Mouse (Mus musculus): Measurements from ENCODE around the gene Hlcs.
"Not testable (repeated sequence)": the region's sequence is repeated elsewhere in the genome, so short reads cannot be mapped to it uniquely, and the experiment has no call there.

The Hlcs gene

DNA sequence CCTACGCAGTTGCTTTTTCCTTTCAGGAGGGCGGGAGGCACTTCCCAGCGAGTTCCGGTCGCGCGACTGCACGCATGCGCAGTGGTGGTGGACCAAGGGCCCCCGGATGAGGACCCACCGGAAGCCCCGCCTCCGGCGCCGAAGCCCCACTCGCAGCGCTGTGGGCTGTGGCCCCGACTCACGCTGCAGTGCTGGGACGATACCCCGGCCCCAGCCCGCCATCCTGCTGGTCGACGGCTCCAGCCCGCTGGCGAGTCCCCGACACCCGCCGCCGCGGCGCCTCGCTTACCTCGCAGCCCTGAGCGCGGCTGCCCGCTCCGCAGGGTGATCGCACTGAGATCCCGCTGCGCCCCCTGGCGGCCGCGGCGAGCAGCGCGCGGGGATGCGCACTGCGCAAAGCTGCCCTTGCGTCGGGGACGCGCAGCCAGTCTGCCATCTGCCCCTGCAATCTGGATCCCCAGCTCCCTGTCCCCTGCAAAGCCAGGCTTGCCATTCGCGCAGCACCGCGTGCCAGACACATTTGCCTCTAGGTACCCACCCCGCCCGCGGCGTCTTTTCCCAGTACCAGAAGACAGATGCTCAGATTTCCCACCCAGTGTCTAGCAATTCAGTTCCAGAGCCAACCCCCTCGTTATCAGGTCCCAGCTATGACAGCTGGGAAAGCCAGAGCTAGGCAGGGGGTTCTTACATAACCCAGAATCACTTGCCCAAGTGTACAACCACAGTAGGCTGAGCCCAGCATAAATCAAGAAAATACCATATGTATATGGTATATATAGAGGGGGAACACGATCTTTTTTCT, at the start of gene Hlcs:
Hlcs (minus strand) TSS at position 343 of the 802 bp plus-strand sequence.
- DNase-seq (ENCODE audit: low read depth, low spot score), result peak; percentile 97

DNA sequence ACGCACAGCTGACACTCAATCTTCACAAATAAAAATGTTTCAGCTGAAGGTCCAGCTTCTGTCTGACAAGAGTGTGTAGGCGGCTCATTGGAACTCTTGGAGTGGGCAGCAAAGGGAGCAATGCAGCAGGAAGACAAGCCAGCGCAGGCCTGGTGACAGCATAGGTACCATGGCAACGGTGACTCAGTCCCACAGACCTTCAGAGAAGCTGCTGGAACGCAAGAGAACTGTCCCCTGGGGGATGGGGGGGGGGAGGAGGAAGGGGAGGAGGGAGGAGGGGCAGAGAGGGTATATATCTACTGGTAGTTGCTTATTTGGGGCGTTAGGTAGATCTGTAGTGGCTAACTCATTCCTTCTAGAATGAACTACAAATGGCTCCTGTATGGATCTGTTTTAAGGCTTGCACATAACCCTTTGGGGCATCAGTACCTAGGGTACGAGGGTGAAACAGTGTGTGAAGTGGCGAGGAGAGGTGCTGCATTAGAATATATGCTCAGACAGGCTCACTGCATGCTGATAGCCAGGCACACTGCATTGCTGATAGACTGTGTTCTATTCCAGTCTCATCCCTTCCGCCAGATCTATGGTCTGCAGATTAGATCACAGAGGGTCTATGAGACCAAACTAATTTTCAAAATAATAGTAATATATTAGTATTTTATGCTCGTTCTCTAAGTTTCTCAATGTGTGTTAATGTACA, 49.0 kb upstream of the Hlcs start:
- no peak for DNase-seq (ENCODE audit: low read depth, low spot score)

DNA sequence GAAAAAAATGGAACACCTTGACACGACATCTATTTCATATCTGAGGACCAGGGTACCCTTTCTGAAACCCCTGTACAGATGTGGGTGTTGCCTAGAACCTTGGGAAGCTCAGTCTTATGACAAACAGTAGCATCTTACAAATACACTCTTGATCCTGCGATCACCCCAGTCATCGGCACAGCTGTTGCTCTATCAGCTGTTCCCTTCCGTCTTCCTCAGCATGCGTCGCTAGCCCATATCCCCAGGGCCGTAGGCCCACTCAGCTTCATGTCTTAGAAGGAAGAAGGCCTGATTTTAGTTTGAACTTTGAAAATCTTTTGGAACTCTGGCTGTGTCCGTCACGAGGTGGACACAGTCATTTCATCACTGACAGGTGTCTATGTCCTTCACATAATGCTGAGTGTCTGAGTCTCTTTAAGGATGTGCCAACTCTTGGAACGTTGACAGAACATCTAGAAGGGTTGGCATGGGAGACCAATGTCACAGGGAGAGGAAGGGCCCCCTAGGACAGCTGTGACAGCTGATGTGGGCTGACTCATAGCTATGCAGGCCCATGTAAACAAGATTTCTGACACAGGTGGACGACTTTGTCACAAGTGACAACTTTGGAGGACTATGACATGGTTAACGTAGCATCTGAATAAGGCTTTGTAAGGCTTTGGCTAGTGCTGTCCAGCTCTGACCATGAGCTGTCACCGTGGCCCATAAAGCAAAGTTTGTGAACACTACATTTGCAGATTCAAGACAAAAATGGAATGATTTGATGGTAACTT, 47.4 kb upstream of the Hlcs start:
- no peak for DNase-seq (ENCODE audit: low read depth, low spot score)

DNA sequence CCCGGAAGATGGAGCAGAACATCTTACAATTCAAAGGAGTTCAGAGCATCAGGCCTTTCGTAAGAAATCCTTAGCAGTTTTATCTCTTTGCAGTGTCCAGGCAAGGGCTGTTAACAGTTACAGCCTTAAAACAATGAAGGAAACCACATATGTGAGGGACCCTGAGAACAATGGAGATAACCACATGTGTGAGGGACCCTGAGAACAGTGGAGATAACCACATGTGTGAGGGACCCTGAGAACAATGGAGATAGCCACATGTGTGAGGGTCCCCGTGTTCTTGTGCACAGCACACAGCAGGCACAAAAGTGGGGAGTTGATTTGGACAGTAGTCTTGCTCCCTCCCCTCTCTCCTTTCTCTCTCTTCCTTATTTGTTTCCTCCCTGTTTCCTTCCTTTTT, 44.7 kb upstream of the Hlcs start:
- no peak for DNase-seq (ENCODE audit: low read depth, low spot score)

DNA sequence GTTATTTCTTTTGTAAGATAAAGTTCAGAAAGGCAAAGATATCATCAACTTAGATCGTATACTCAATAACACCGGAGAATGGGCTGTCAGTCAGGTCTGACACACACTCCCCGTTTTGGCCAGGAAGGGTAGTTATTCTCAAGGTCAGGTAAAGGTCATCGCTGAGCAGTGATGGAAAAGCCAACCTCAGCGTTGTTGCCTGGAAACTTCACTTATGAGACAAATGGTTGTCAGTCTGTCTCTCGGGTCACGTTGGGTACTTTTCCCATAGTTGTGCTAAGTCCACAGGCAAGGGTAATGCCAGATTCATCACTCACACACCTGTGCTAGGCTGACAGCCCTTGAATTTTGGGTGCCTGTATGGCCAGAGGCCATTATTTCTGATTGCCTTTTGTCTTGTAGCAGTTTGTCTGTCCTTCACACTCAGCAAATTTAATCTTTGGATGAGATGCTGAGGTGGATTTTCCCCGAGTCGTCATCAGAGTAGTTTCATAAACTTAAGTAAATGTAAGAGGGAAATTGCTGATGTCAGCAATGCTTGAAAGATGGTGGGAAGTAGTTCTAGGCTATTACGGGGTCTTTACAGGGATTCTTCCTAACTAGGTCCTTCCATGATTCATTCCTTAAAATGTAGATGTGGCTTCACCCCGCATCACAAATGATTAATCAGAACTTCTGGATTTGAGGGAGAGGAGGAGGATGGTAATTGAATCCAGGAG, 43.6 kb upstream of the Hlcs start:
- DNase-seq (ENCODE audit: low read depth, low spot score), result no peak

DNA sequence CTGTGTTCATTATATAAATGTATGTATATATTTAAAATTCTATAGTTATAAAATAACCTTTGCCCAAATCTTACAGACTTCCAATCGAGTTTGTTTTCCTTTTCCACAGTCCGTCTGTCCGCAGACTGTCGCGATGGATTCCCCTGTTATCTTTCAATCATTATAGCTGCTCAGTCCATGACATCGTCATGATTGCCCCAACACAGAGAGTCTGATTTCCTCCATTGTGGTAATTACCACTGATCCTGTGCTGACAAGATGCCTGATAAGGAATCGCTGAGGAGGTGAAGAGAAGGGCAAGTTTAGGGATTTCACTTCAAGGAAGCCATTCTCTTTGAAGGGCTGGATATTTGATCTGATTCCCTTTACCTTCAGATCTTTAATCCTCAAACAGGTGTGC, 42.7 kb upstream of the Hlcs start:
- DNase-seq (ENCODE audit: low read depth, low spot score), result no peak

DNA sequence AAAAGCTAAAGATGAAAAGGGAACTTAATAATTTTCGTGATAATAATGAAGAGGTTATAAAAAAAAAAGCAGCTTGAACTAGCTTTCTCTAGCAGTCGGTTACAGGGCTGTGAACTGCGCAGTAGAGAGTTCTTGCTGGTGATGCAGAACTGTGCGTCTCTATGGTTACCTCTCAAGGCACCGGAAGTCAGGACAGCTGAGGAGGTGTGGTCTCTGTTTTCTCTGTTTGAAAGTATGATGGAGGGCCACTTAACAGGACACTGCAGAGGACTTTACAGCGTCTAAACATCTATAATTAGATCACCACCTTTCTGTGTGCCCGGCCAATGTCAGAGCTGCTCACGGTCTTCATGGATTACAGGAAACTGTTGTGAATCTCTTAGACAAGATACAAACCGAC, 41.1 kb upstream of the Hlcs start:
- peak; percentile 76 for DNase-seq (ENCODE audit: low read depth, low spot score)

DNA sequence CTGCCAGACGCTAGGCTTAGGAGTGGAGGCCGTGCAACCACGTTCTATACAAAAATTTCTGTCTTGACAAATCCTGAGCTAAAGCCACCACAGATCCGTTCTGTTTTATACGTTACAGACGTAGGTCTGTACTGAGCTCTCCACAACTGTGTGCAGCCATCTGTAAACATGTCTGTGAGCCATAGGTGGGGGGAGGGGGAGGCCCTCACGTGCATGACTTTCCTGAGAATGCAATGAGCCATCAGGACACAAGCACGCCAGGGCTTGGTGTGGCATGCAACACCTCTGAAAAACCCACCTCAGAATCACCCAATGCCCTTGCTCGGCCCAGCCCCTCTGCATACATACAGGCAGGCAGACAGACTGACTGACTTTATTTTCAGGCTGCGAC, 36.9 kb upstream of the Hlcs start:
- DNase-seq (ENCODE audit: low read depth, low spot score), result no peak

DNA sequence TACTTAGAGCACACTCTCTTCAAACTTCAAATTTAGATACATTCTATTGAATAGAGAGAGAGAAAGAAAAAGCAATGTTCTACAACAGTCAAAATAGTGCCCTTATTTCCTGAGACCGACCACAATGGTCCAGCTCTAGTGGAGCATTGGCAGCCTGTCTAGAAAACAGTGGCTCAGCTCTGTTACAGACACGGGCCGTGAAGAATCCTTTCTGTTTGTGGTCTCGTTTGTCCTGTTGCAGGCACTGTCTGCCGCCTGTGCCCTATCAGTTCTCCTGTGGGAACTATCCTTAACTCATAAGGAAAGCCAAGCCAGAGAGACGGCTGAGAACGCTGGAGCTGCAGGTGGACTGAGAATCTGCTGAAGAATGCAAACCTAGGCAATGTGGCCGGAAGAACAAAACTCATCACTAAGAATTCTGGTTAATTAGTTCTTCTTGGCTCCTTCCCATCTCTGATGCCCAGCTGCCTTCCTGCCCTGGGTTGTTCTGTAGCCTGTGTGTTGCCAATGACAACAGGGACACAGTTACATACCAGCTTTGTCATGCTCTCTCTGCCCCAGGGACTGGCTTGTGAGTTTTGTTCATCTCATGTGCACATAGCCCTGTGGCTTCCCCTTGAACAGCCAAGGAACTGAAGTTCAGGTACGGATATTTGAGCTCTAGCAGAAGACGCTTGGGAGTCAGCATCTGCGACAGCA, 36.4 kb upstream of the Hlcs start:
- no peak for DNase-seq (ENCODE audit: low read depth, low spot score)

DNA sequence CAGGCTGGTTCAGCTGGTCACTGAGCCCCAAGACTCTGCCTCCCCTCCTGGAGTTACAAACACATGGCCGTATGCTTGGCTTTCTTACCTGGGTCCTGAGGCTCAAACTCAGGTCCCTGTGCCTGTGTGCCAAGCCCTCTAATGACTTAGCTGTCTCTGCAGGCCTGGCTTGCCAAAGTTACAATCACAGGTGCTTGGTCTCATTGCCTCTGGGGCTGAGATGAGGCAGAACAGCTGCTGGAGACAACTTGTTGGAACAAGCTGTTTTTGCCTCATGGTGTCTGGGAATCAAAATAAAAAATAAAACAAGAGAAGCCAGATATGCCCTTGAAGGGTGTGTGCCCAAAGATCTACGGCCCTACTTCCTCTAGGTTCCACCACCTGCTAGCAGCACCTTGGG, 35.4 kb upstream of the Hlcs start:
- DNase-seq (ENCODE audit: low read depth, low spot score), result no peak

DNA sequence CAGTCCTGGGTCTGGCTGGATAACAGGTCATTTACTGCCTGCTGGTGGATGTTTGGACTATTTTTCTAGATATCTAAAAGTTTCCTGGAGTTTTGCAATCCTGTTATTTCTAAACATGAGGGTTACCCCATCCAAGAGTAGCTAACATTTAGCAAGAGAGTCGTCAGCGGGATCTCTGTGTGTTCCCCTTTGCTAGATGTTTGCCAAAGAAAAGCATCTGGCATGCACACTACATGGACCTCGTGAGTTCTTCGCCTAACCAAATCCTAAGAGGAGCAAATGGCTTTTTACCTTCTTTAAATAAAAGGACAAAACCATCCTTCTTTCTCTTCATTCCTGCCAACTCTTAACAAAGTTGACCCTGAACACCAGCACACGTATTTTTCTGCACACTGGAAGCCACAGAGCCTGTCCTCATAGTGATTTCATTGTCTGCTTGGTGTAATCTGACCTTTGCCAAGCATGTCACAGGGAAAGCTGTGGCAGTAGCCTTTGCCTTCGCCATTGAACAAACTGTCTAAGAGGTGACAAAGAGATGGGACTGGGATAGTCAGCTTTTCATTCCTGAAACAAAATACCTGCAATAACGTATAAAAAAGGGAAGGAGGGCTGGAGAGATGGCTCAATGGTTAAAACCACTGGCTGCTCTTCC, 33.8 kb upstream of the Hlcs start:
- no peak for DNase-seq (ENCODE audit: low read depth, low spot score)

DNA sequence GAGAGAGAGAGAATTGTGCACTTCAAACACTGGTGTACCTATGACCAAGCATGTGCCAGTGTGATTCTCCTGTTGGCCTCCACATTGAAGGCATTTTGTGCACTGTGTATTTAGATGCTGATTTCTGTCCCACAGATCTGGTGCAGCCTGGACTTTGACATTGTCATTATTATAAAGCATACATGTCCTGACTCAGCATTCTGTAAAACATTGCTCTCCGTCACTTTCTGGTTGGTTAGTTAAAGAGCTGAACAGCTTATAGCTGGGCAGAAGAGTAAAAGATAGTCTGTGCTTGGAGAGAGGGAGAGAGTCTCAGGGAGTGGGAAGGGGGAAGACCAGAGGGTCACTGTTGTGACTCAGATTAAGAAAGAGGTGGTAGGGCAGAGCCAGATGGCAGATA, 32.4 kb upstream of the Hlcs start:
- no peak for DNase-seq (ENCODE audit: low read depth, low spot score)

DNA sequence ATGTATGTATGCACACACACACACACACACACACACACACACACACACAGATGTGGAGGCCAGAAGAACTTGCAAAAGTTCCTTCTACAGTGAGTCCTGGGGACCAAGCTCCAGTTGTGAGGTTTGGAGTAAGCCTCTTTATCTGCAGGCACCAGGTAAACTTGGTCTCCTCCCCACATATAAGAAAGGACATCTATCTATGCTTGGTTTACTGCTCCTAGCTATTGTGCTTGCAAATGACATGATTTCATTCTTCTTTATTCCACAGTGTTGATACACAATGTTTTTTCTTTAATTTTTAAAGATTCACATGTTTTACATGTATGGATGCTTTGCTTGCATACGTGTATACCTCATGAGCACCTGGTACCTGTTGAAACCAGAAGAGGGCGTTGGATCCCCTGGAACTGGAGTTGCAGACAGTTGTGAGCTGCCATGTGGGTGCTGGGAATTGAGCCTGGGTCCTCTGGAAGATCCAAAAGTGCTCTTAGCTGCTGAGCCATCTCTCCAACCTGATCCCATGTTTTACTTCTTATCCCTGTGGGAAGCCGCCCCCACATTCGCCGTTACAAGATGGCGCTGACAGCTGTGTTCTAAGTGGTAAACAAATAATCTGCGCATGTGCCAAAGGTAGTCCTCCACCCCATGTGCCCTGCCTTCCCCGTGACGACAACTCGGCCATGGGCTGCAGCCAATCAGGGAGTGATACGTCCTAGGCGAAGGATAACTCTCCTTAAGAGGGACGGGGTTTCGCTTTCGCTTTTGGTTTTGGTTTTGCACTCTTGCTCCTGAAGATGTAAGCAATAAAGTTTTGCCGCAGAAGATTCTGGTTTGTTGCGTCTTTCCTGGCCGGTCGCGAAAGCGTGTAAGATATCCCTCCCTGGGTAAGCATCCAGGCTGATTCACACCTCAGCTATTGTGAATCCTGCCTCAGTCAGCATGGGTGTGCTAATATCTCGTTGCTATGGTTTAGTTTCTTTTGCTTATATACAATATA, 26.1 kb upstream of the Hlcs start:
- not testable (repeated sequence) for DNase-seq (ENCODE audit: low read depth, low spot score)

DNA sequence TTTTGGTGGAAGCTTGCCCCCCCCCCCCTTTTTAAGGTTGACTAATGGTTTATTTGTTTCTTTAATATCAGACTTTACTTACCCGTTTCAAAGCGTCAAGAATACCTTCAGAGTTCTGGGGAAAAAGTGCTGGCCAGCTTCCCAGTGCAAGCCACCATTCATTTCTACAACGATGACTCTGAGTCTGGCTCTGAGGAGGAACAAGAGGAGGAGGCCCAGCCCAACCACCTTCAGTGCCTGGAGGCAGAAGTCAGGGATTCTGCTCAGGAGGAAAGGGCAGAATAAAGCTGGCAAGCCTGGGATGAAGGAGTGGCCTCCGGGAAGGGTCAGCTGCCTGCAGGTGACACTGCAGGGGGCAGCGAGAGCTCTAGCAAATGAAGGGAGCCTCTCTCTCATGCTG, 22.3 kb upstream of the Hlcs start:
- no peak for DNase-seq (ENCODE audit: low read depth, low spot score)

DNA sequence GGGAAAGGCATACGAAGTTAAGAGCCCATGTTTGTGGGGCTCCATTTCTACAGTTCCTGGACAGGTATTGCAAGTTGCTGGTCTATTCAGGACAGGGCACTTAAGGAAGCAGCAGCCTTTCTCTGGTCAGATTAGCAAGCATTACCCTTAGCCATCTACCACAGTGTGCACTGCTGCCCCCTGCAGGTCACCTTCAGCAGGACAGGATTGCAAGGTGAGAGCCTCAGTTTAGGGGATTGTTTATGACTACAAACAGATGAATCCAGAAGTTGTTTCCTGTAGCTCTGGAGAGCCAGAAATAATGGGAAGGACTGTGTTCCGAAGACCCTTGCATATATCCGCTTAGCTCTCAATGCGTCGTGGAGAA, 18.5 kb upstream of the Hlcs start:
- DNase-seq (ENCODE audit: low read depth, low spot score), result peak; percentile 64

DNA sequence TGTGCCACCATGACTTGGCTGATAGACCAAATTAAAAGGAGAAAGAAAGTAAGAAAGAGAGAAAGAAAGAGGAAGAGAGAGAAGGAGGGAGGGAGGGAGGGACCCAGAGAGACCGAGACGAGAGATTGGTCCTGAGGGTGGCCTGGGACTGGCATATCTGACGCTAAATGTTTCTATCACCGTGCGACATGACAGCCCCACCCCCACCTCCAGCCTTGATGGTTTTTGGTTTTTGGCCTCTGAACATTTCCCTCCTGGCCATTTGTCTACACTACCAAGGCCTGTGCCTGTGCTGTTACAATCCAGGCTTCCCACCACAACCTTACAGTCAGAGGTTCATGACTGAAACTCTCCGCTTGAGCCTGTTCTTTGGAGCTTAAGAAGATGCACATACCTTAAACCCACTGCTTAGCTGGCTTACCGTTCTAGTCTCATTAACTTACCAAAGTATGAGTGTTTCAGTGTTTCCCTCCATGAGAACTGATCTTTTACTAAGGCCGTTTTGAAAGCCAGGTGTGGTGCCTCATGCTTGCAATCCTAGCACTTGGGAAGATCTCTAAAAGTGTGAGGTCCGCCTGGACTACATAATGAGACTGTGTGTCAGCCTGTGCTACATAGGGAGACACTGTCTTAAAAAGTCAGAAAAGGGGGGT, 18.0 kb upstream of the Hlcs start:
- DNase-seq (ENCODE audit: low read depth, low spot score), result no peak

DNA sequence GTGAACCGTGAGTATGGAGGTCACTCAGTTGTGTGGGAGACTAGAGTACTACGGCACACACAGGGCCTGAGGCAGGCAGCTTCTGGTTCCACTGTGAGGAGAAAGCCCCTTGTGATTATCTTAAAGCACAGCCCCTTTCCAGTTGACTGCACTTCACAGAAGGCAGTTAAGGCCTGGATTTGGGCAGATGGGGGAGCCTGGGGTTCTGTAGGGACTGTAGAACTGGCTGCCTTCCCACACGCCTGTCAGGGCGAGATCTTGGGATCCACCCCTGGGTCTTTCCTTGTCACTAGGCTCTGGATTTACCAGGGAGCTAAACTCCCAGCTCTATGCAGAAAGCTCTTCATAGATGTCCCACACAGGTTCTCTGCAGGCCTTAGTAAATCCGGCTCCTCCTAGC, 17.1 kb upstream of the Hlcs start:
- no peak for DNase-seq (ENCODE audit: low read depth, low spot score)

DNA sequence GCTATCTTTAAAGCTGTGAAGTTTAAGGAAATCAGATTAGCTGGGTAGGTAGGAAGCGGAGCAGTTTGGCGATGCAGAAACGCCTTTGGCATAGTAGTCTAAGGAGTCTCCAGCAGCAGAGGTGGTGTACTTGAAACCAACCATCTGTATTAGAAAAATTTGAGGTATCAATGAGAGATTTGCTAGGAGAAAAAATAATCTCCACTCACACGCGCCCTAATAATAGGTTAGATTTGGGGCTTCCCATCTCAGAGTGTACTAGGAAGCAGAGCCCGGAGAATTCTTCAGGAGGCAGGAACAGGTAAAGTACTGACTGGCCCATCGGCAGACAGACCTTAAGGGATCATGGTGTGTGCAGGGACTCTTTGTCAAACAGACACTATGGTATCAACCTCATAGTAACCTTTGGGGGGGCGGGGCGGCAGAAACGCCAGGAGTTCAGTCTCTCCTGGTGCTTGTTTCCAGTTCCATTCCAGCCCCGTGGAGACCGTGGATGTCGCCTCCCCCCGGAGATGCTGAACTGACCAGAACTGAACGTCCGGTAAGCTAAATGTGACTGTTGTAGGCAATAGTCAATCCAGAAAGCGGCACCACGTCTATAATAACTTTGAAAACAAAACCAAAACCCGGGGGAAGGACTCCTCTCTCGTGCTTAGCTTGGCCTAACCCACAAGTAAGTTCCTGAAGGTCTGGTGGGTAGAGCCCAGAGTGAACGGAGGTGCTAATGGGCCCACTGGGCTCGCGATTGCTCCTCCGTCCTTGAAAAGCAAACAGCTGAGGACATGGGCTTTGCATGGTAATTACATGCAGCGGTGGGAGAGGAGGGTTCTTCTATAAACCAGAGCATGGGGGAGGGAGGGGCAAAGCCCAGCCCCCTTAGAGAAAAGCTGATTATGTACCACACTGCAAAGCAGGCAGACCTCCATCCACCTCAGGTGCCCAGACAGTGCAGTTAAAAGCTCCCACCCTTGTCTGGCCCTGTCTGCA, 15.8 kb upstream of the Hlcs start:
- DNase-seq (ENCODE audit: low read depth, low spot score), result peak; percentile 29
